8 mouse cellular contexts compared by ENCODE assay signal in the genomic region with DNA sequence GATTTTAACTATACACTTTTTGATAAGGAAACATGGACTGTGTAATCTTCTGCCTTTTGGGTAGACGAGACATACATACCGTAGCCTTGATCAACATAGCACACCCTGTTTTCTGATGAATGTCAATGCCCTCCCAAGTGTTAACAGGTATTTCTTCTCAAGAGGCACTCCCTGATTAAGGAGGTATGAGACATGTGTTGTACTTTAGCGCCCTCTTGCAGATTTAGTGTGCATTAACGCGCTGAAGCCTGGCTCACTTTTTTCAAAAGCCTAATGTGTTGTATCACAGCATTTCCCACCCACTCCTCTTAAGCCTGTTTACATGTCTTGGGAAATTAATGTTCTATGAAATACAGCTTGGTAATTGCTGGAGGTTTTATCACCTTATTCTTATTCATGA. TPM values are rescaled to one million over a fixed set of nuclear protein-coding genes. Genes with fewer than 3 reads are reported as not detected.
DNase-seq lines count a peak whose midpoint lies in the region; ATAC-seq lines count a peak whose summit lies in the region.

No protein-coding gene starts in this region.

- peak; percentile 10 for DNase-seq in adrenal gland, postnatal 10 days
- DNase-seq in adrenal gland, postnatal 25 days = no peak
- DNase-seq in layer of hippocampus, postnatal 10 days (ENCODE audit: low spot score in 2 of 2) = peak; percentile 15 to 23
- no peak for DNase-seq in layer of hippocampus, adult 9-11 months
- DNase-seq in c-Kit-positive CD71-positive TER-119-negative erythroid progenitor cells, embryonic 14.5 days (ENCODE audit: low read depth) = peak; percentile 33
- DNase-seq in induced T-regulatory cell, adult 2 months (ENCODE audit: low read depth) = peak; percentile 57
- DNase-seq in neural tube, embryonic 11.5 days (ENCODE audit: low spot score) = peak; percentile 11
- no peak for DNase-seq in testis, postnatal 10 days (ENCODE audit: low spot score)

- ATAC-seq in neural tube, embryonic 11.5 days (ENCODE audit: insufficient read depth, low FRiP score, low TSS enrichment) = no peak

- H3K36me3 ChIP-seq in neural tube, embryonic 11.5 days (ENCODE audit: control insufficient read depth, insufficient read depth, low read length) = no peaks in the 10 kb centered on the region

- H3K4me1 ChIP-seq in neural tube, embryonic 11.5 days (ENCODE audit: control insufficient read depth, insufficient read depth, low read length) = no peaks in the 10 kb centered on the region

- H3K27me3 ChIP-seq in neural tube, embryonic 11.5 days (ENCODE audit: control insufficient read depth, insufficient read depth, low read length) = no peaks in the 10 kb centered on the region

- WGBS in neural tube, embryonic 11.5 days = 50% methylated on average over 5 of the region's 5 CpGs

- H3K9me3 ChIP-seq in neural tube, embryonic 11.5 days (ENCODE audit: control insufficient read depth, low read length) = no peaks in the 10 kb centered on the region

- no peak overlapping the region for H3K9ac ChIP-seq in neural tube, embryonic 11.5 days (ENCODE audit: low read length)

- no peak overlapping the region for H3K4me2 ChIP-seq in neural tube, embryonic 11.5 days (ENCODE audit: low read depth)

- H3K4me3 ChIP-seq in neural tube, embryonic 11.5 days (ENCODE audit: low read depth, low read length) = no peak overlapping the region

- H3K27ac ChIP-seq in neural tube, embryonic 11.5 days (ENCODE audit: low read depth, low read length) = no peak overlapping the region

RNA-seq across cellular contexts. Expression of a gene that starts 17.0 kb away (rescaled TPM):
- total RNA-seq in adrenal gland, postnatal 10 days (2021) = 10 to 100 TPM; 27.0 to 29.2 TPM
- total RNA-seq in adrenal gland, postnatal 25 days (2021) = 36.4 and 40.3 TPM in 2 replicates
- total RNA-seq in layer of hippocampus, postnatal 10 days (2021) = 10 to 100 TPM; 34.6 to 38.3 TPM
- 15.4 and 16.3 TPM in 2 replicates for polyA plus RNA-seq in neural tube, embryonic 11.5 days (2014; fragmentation: Nextera tagmentation; extraction: Ambion mirVana)

Comparison
In these comparisons a context has a peak if more than half of its experiments do, and no peak if none do; other contexts are left out.
1. DNase-seq: peak in adrenal gland, postnatal 10 days (single experiment), layer of hippocampus, postnatal 10 days (2 of 2), c-Kit-positive CD71-positive TER-119-negative erythroid progenitor cells, embryonic 14.5 days (single experiment), induced T-regulatory cell, adult 2 months (single experiment) and neural tube, embryonic 11.5 days (single experiment); none in adrenal gland, postnatal 25 days (single experiment), layer of hippocampus, adult 9-11 months (single experiment) and testis, postnatal 10 days (single experiment).